Mouse (Mus musculus) left cerebral cortex, adult 8-10 months (tissue): ENCODE measurements around the gene Ugt1a7c. TPM values are rescaled to one million over a fixed set of nuclear protein-coding genes. Genes with fewer than 3 reads are reported as not detected.
"Not testable (repeated sequence)": the region's sequence is repeated elsewhere in the genome, so short reads cannot be mapped to it uniquely, and the experiment has no call there.

Source experiments
- DNase-seq, 2 experiments: peaks; one replicate each; pipeline ENCODE4 v3.0.0; 2022; ENCODE audit warnings: low spot score in 2 of 2
- total RNA-seq, 4 experiments: library from RNA; stranded (reverse); gene quantifications; 2 replicates each; pipeline ENCODE4 v1.2.4; 2022

The Ugt1a7c gene
- total RNA-seq, 4 experiments from 2014 or later = 1.0 to 2.1 (median 1.9) TPM

GRCm38 (mm10) chr1:88222216-88222615 lies 127.4 kb downstream of the Ugt1a7c start:
- no peak for DNase-seq

GRCm38 (mm10) chr1:88223011-88223515 lies 128.2 kb downstream of the Ugt1a7c start:
- DNase-seq = not testable (repeated sequence)

GRCm38 (mm10) chr1:88223591-88223990 lies 128.7 kb downstream of the Ugt1a7c start:
- no peak for DNase-seq

- DNase-seq = no peak
These were observed 129.3 kb downstream of the Ugt1a7c start for GRCm38 (mm10) chr1:88224029-88224776.

- DNase-seq = not testable (repeated sequence)
These were observed 130.4 kb downstream of the Ugt1a7c start for GRCm38 (mm10) chr1:88225301-88225700.

GRCm38 (mm10) chr1:88225741-88226140 lies 130.9 kb downstream of the Ugt1a7c start:
- no peak for DNase-seq

GRCm38 (mm10) chr1:88226670-88227379 lies 132.0 kb downstream of the Ugt1a7c start, which contains the start of gene Mroh2a:
Mroh2a (plus strand) TSS chr1:88226986.
- peak in 1 of 2 experiments; percentile 5 for DNase-seq

GRCm38 (mm10) chr1:88227482-88227881 lies 132.6 kb downstream of the Ugt1a7c start:
- peak in 1 of 2 experiments; percentile 3 for DNase-seq

GRCm38 (mm10) chr1:88228121-88228520 lies 133.3 kb downstream of the Ugt1a7c start:
- DNase-seq = peak in 1 of 2 experiments; percentile 19

GRCm38 (mm10) chr1:88229566-88229965 lies 134.7 kb downstream of the Ugt1a7c start:
- no peak for DNase-seq

GRCm38 (mm10) chr1:88229986-88230385 lies 135.1 kb downstream of the Ugt1a7c start:
- DNase-seq = no peak

GRCm38 (mm10) chr1:88230421-88230820 lies 135.6 kb downstream of the Ugt1a7c start:
- no peak for DNase-seq

- DNase-seq = no peak
These were observed 136.3 kb downstream of the Ugt1a7c start for GRCm38 (mm10) chr1:88230981-88231802.

GRCm38 (mm10) chr1:88231803-88232499 lies 137.1 kb downstream of the Ugt1a7c start:
- DNase-seq = no peak

GRCm38 (mm10) chr1:88232664-88233380 lies 138.0 kb downstream of the Ugt1a7c start:
- no peak for DNase-seq

- no peak for DNase-seq
These were observed 138.8 kb downstream of the Ugt1a7c start for GRCm38 (mm10) chr1:88233421-88234247.

GRCm38 (mm10) chr1:88234248-88234610 lies 139.4 kb downstream of the Ugt1a7c start:
- no peak for DNase-seq

GRCm38 (mm10) chr1:88234646-88235045 lies 139.8 kb downstream of the Ugt1a7c start:
- DNase-seq = no peak
